Mouse (Mus musculus): Measurements from ENCODE around the gene Hoxa1. TPM values are rescaled to one million over a fixed set of nuclear protein-coding genes. Genes with fewer than 3 reads are reported as not detected.

Gene Hoxa1
- total and polyA plus RNA-seq, 2 experiments: 0.18 TPM; not detected in 1

- DNase-seq (ENCODE audit: extremely low read depth, low read depth, low spot score): no peak
- no peak overlapping the region for H3K9ac ChIP-seq (ENCODE audit: low read depth, low read length)
Measured at GRCm38 (mm10) chr6:52138576-52138975, 19.5 kb downstream of the Hoxa1 start.

GRCm38 (mm10) chr6:52137841-52138535 is 20.1 kb downstream of the Hoxa1 start:
- 79% methylated on average over 9 of the region's 9 CpGs for WGBS
- no peak overlapping the region for H3K27ac ChIP-seq (replicated peaks; ENCODE audit: insufficient read depth, low read depth, low read length)
- H3K36me3 ChIP-seq (ENCODE audit: control insufficient read depth, insufficient read depth, low read length): no peaks in the 10 kb centered on the region
- no peak overlapping the region for H3K9ac ChIP-seq (ENCODE audit: low read depth, low read length)
- TF ChIP-seq CTCF (IDR thresholded peaks at IDR 0.05; ENCODE audit: low read depth, low read length) (no peak), POLR2A (IDR thresholded peaks at IDR 0.05; ENCODE audit: extremely low read depth, insufficient read depth, low read length) (no peak)
- H3K4me3 ChIP-seq (ENCODE audit: insufficient read depth, low read depth, low read length): no peak overlapping the region
- no peaks in the 10 kb centered on the region for H3K4me1 ChIP-seq (ENCODE audit: control insufficient read depth, insufficient read depth, low read length)
- no peaks in the 10 kb centered on the region for H3K27me3 ChIP-seq (ENCODE audit: control insufficient read depth, insufficient read depth, low read length)
- no peaks in the 10 kb centered on the region for H3K79me2 ChIP-seq (ENCODE audit: control insufficient read depth, insufficient read depth, low read length)
- DNase-seq (ENCODE audit: extremely low read depth, low read depth, low spot score): no peak

More at GRCm38 (mm10) chr6:52138576-52138975, 19.5 kb downstream of the Hoxa1 start:
- Histone ChIP-seq H3K4me1 (ENCODE audit: control insufficient read depth, insufficient read depth, low read length) (no peaks in the 10 kb centered on the region), H3K27ac (replicated peaks; ENCODE audit: insufficient read depth, low read depth, low read length) (no peak overlapping the region), H3K27me3 (ENCODE audit: control insufficient read depth, insufficient read depth, low read length) (no peaks in the 10 kb centered on the region), H3K79me2 (ENCODE audit: control insufficient read depth, insufficient read depth, low read length) (no peaks in the 10 kb centered on the region), H3K4me3 (ENCODE audit: insufficient read depth, low read depth, low read length) (no peak overlapping the region), H3K36me3 (ENCODE audit: control insufficient read depth, insufficient read depth, low read length) (no peaks in the 10 kb centered on the region)
- no peak for TF ChIP-seq POLR2A (IDR thresholded peaks at IDR 0.05; ENCODE audit: extremely low read depth, insufficient read depth, low read length)
- no peak for TF ChIP-seq CTCF (IDR thresholded peaks at IDR 0.05; ENCODE audit: low read depth, low read length)
- WGBS: 73% methylated on average over 10 of the region's 10 CpGs

- H3K4me1 ChIP-seq (ENCODE audit: control insufficient read depth, insufficient read depth, low read length): no peaks in the 10 kb centered on the region
- H3K79me2 ChIP-seq (ENCODE audit: control insufficient read depth, insufficient read depth, low read length): no peaks in the 10 kb centered on the region
- H3K4me3 ChIP-seq (ENCODE audit: insufficient read depth, low read depth, low read length): no peak overlapping the region
- no peak overlapping the region for H3K27ac ChIP-seq (replicated peaks; ENCODE audit: insufficient read depth, low read depth, low read length)
- 83% methylated on average over 4 of the region's 4 CpGs for WGBS
- H3K27me3 ChIP-seq (ENCODE audit: control insufficient read depth, insufficient read depth, low read length): no peaks in the 10 kb centered on the region
- H3K36me3 ChIP-seq (ENCODE audit: control insufficient read depth, insufficient read depth, low read length): no peaks in the 10 kb centered on the region
- no peak overlapping the region for H3K9ac ChIP-seq (ENCODE audit: low read depth, low read length)
- no peak for TF ChIP-seq CTCF (IDR thresholded peaks at IDR 0.05; ENCODE audit: low read depth, low read length)
- TF ChIP-seq POLR2A (IDR thresholded peaks at IDR 0.05; ENCODE audit: extremely low read depth, insufficient read depth, low read length): no peak
- DNase-seq (ENCODE audit: extremely low read depth, low read depth, low spot score): no peak
Measured at GRCm38 (mm10) chr6:52123673-52124072, 34.4 kb downstream of the Hoxa1 start.

- H3K27me3 ChIP-seq (ENCODE audit: control insufficient read depth, insufficient read depth, low read length): no peaks in the 10 kb centered on the region
- no peaks in the 10 kb centered on the region for H3K79me2 ChIP-seq (ENCODE audit: control insufficient read depth, insufficient read depth, low read length)
- H3K4me1 ChIP-seq (ENCODE audit: control insufficient read depth, insufficient read depth, low read length): no peaks in the 10 kb centered on the region
- no peak overlapping the region for H3K27ac ChIP-seq (replicated peaks; ENCODE audit: insufficient read depth, low read depth, low read length)
- no peak overlapping the region for H3K9ac ChIP-seq (ENCODE audit: low read depth, low read length)
- 63% methylated on average over 3 of the region's 3 CpGs for WGBS
- no peaks in the 10 kb centered on the region for H3K36me3 ChIP-seq (ENCODE audit: control insufficient read depth, insufficient read depth, low read length)
- no peak for DNase-seq (ENCODE audit: extremely low read depth, low read depth, low spot score)
- no peak overlapping the region for H3K4me3 ChIP-seq (ENCODE audit: insufficient read depth, low read depth, low read length)
- TF ChIP-seq CTCF (IDR thresholded peaks at IDR 0.05; ENCODE audit: low read depth, low read length): no peak
- no peak for TF ChIP-seq POLR2A (IDR thresholded peaks at IDR 0.05; ENCODE audit: extremely low read depth, insufficient read depth, low read length)
Measured at GRCm38 (mm10) chr6:52121173-52121572, 36.9 kb downstream of the Hoxa1 start.

GRCm38 (mm10) chr6:52118903-52119635 is 39.0 kb downstream of the Hoxa1 start:
- no peak overlapping the region for H3K4me3 ChIP-seq (ENCODE audit: insufficient read depth, low read depth, low read length)
- H3K36me3 ChIP-seq (ENCODE audit: control insufficient read depth, insufficient read depth, low read length): no peaks in the 10 kb centered on the region
- H3K79me2 ChIP-seq (ENCODE audit: control insufficient read depth, insufficient read depth, low read length): no peaks in the 10 kb centered on the region
- H3K4me1 ChIP-seq (ENCODE audit: control insufficient read depth, insufficient read depth, low read length): no peaks in the 10 kb centered on the region
- H3K27ac ChIP-seq (replicated peaks; ENCODE audit: insufficient read depth, low read depth, low read length): no peak overlapping the region
- whole genome bisulfite sequencing: 51% methylated on average over 6 of the region's 6 CpGs
- DNase-seq (ENCODE audit: extremely low read depth, low read depth, low spot score): no peak
- TF ChIP-seq POLR2A (IDR thresholded peaks at IDR 0.05; ENCODE audit: extremely low read depth, insufficient read depth, low read length) (no peak), CTCF (IDR thresholded peaks at IDR 0.05; ENCODE audit: low read depth, low read length) (no peak)
- H3K27me3 ChIP-seq (ENCODE audit: control insufficient read depth, insufficient read depth, low read length): no peaks in the 10 kb centered on the region; the same call in 1 of the 2 replicates
- no peak overlapping the region for H3K9ac ChIP-seq (ENCODE audit: low read depth, low read length)

GRCm38 (mm10) chr6:52115899-52116298 is 42.2 kb downstream of the Hoxa1 start:
- WGBS: 22% methylated on average over 5 of the region's 5 CpGs
- Histone ChIP-seq H3K4me3 (ENCODE audit: insufficient read depth, low read depth, low read length) (no peak overlapping the region), H3K4me1 (ENCODE audit: control insufficient read depth, insufficient read depth, low read length) (no peaks in the 10 kb centered on the region), H3K9ac (ENCODE audit: low read depth, low read length) (no peak overlapping the region), H3K36me3 (ENCODE audit: control insufficient read depth, insufficient read depth, low read length) (no peaks in the 10 kb centered on the region), H3K79me2 (ENCODE audit: control insufficient read depth, insufficient read depth, low read length) (no peaks in the 10 kb centered on the region), H3K27ac (replicated peaks; ENCODE audit: insufficient read depth, low read depth, low read length) (no peak overlapping the region), H3K27me3 (ENCODE audit: control insufficient read depth, insufficient read depth, low read length) (no peaks in the 10 kb centered on the region; the same call in 1 of the 2 replicates)
- no peak for DNase-seq (ENCODE audit: extremely low read depth, low read depth, low spot score)
- TF ChIP-seq POLR2A (IDR thresholded peaks at IDR 0.05; ENCODE audit: extremely low read depth, insufficient read depth, low read length) (no peak), CTCF (IDR thresholded peaks at IDR 0.05; ENCODE audit: low read depth, low read length) (no peak)

Data from liver, adult 2 months (tissue).